Mouse (Mus musculus) heart, postnatal 10 days (tissue): ENCODE measurements around the gene Cald1. TPM values are rescaled to one million over a fixed set of nuclear protein-coding genes. Genes with fewer than 3 reads are reported as not detected.

ENCODE experiments used
- DNase-seq, 2 experiments: peaks; one replicate each; pipeline ENCODE4 v3.0.0; 2021
- intact Hi-C: fragments of 180-260 bp; cut with DNase I; formaldehyde crosslinking; loops from one replicate; pipeline ENCODE4 v1.15.1; 2025
- total RNA-seq, 2 experiments: library from RNA; stranded (reverse); gene quantifications; 2 replicates each; pipeline ENCODE4 v1.2.3; 2021

Gene Cald1
- 10 to 100 TPM; 88.0 to 92.1 TPM for total RNA-seq

DNA sequence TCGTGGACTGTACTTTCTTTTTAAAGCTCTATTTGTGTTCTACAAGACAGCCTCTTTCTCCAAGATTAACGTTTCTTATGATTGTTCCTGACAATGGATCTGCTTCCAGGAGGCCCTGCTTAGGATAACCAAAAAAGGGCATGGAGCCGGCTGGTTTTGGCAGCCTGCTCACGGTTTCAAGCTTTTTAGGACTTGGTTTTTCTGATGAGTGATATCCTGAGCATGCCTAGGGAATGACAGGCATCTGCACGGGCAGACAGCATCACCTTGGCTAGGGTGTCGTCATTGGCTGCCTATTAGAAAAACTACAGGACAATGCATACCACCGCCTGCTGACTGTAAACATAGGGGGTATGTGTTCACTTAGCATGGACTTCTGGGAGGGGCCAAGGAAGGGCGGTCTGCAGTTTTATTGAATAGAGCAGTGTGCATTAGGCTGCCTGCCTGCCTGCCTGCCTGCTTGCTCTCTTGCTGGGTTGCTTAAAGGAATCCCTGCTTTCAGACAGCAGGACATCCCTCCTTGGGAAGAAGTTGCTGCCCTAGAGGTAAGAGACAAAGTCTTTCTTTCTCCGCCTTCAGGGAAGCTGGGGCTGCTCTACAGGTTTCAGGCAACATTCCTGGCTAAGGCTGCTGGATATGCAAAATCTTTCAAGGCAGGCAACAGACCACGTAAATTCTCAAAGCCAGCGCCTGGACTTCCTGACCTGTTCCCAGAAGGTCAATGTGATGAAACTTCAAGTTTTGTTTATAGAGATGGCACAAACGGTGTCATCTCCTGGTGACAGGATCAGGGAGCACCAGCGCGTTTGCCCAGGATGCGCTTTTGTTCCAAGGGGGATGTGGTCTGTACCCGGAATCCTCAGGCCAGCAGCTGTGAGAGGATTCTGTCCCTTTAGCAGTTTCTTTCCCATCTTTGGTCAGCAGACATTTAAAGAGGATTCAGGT, at the start of gene Cald1:
TSS of gene Cald1 (plus strand) at position 380 of the 945 bp plus-strand sequence.
- peak; percentile 73 to 76 for DNase-seq
- intact Hi-C loops = loop anchor here (2.0 to 5.0 kb wide), 5 partner anchors 40 to 279 kb away; partner anchors contain the start of gene Cyren

DNA sequence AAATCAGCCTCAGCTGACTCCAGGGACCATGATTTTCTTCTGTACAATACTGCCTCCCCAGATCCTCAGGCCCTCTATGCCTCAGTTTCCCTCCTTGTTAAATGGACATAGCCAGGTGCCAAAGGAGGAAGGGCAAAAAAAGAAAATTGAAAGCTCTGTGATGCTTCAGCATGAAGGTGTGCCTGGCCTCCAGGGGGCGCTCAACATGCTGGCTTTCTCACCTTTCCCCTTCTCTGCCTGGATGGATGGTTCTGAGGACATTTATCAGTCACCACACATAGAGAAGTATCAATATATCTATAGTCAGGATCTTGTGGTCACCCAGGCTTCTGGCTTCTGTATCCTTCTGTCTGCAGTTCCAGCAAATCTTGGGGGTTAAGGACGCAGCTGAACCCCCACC, 49.3 kb upstream of the Cald1 start:
- peak; percentile 48 to 74 for DNase-seq
- intact Hi-C loops = loop anchor here (1.0 to 5.0 kb wide), 2 partner anchors 48 to 205 kb away; partner anchors contain the start of gene Cald1

- DNase-seq = no peak
- intact Hi-C loops = no loop called here
These were observed 45.7 kb upstream of the Cald1 start for GRCm38 (mm10) chr6:34552489-34553157.

DNA sequence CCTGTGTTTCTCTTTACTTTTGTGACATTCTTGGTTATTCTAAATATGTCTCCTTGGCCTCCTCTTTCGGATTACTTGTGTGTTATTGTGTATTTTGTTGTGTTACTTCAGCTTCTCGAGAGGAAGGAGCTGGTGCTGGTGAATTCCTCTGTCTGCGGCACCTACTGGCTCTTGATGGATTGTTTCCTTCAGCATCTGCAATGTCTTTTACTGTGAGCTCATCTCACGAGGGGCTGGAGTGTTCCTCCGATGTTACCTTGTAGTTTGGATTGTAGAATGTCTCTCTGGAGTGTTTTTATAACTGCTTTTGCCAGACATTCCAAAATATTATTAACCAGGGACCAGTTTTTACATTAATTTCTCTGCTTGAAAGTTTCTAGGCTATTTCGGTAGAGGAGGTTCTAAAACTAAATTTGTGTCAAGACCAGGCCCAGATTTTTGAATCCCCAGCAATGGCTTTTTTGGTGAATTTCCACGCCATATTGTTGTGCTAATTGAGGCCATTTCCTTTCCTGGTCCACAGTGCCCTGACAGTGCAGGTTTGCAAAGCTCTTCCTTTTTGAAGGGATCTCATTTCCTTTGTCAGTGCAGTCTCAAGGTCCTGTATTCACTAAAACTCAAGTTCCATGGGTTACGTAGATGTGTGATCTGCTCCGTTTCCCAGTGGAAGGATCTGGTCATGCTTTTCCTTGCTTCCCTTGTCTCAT, 43.9 kb upstream of the Cald1 start:
- no peak for DNase-seq
- intact Hi-C loops = no loop called here

DNA sequence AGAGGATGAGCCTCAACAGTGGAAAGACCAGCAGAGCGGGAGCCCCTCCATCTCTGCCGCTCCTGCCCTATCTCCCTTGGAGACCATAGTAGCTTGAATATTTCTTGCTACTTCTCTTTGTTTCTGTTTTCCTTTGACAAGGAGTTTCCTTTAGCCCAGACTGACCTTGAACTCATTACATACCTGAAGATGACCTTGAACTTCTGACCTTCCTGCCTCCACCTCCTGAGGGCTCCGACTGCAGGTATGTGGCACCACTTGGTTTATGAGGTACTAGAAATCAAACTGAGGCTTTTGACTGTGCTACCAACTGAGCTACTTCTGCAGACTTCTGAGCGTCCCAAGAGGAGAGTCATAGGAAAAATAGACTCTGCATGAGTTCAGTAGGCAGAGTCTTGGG, 38.8 kb upstream of the Cald1 start:
- intact Hi-C loops = no loop called here

GRCm38 (mm10) chr6:34565176-34565880, 33.0 kb upstream of the Cald1 start:
- DNase-seq = no peak
- intact Hi-C loops = no loop called here

More for the DNA sequence above, 38.8 kb upstream of the Cald1 start:
- no peak for DNase-seq

DNA sequence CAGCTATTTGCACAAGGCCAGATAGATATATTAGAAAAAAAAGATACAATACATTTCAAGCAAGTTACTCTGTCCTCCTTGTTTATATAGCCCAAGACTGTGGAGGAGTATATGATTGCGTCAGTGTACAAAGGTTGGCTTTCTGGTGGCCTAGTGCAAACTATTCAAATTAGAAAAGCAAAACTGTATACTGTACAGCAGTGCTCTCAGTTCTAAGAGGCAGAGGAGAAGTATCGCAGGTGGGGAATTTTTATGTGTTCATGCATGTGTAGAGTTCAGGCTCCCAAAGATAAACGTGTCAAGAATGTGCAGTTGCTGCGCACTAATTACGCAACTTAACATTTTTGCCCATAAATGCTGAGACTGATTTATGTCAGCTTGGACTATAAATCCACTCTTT, 31.0 kb upstream of the Cald1 start:
- no peak for DNase-seq
- intact Hi-C loops = no loop called here

GRCm38 (mm10) chr6:34579504-34580068, 18.7 kb upstream of the Cald1 start:
- intact Hi-C loops = no loop called here
- no peak for DNase-seq

DNA sequence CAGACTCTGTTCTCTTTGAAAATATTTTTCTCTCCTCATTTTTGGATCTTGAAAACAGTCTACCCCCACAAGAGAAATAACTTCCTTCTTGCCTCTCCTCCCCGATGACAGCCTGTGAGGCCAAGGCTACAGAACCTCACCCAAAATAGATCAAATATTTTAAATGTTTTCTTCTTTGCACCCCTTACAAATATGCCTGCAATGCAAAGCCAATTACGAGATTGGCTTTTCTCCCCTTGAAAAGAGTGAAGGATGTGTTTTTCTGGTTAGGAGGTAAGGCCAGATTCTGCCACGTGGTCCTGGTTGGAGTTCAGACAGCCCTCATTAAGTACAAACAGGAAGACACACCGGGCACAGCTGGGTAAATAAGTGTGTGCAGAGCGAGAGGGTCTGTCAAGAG, 14.9 kb upstream of the Cald1 start:
- DNase-seq = no peak
- intact Hi-C loops = no loop called here

GRCm38 (mm10) chr6:34588066-34588465, 10.2 kb upstream of the Cald1 start:
- no peak for DNase-seq
- intact Hi-C loops = no loop called here

DNA sequence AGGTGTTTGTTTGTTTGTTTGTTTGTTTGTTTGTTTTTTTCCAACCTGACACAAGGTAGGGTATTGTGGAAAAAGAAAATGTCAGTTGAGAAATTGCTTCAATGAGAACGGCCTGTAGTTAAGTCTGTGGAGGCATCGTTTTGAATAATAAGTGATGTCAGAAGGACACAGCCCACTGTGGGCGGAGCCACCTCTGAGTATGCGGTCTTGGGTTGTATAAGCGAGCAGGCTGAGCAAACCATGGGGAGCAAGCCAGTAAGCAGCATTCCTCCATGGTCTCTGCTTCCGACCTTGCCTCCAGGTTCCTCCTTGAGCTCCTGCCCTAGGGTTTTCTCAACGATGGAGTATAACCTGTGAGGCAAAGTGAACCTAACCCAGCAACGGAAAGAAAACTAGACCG, 7.6 kb upstream of the Cald1 start:
- intact Hi-C loops = no loop called here

GRCm38 (mm10) chr6:34593353-34593752, 4.9 kb upstream of the Cald1 start:
- intact Hi-C loops = no loop called here
- no peak for DNase-seq

More for the DNA sequence above, 7.6 kb upstream of the Cald1 start:
- no peak for DNase-seq

GRCm38 (mm10) chr6:34597316-34597715, 984 bp upstream of the Cald1 start:
- intact Hi-C loops = loop anchor here (5.0 kb wide), 3 partner anchors 50 to 280 kb away; partner anchors contain the start of gene Cyren
- DNase-seq = no peak

GRCm38 (mm10) chr6:34599171-34599570, 871 bp downstream of the Cald1 start:
- intact Hi-C loops = loop anchor here (2.0 to 5.0 kb wide), 5 partner anchors 40 to 278 kb away; partner anchors contain the start of gene Cyren
- DNase-seq = no peak

DNA sequence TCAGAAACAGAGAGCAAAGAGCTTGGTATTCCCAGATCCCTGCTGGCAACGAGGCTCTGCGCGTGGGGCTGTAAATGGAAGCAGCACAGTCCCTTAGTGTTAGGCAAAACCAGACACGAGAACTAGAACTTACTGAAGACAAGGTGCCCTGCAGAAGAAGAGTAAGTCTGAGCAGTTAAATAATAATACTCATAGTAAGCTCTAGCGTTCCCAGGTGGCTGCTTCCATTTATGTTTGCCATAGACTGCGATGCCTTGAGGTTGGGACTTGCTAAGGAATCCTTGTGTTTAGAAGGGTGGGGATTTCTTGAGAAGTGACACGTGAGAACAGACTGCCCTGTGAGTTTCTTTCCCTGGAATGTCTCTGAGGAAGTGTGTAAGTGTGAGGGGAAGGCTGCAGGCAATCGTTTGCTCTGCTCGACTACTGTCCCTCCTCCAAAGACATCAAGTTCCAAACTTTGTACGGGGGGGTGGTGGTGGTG, 1.4 kb downstream of the Cald1 start:
- intact Hi-C loops = loop anchor here (2.0 to 5.0 kb wide), 5 partner anchors 39 to 278 kb away; partner anchors contain the start of gene Cyren
- no peak for DNase-seq

DNA sequence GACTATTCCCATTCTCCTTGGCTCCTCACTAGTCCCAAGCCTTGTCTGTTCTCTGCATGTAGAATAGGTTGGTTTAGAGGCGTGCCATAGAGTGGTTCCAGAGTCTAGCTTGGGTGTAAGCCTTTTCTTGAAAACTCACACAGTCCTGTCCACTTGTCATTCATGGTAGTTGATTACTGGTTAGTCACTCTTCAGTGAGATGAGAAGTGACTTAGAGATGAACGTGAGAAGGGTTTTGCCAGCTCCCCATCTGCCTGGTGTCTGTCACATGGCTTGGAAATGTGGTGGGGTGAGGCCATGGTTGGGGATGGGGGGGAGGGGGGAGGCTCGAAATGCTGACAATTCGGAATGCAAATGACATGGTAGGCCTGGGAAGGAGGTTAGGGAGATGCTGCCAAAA, 2.5 kb downstream of the Cald1 start:
- intact Hi-C loops = no loop called here
- no peak for DNase-seq

DNA sequence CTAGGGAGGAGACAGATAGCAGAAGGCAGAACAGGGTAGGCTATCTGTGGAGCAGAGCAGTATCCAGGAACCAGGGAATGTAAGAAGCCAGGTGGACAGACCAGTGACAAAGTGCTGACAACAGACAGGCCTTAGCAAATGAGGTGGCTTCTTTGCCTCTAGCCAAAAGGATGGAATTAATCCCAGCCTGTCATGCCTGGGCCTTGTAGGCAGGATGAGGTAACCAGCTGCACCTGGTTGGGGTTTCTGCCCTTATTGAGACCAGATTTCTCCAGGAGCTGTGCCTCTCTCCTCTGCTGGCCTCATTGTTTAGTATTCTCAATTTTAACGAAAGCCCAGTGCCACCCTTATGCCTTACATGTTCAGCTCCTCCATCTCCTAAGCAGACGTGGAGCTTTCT, 3.8 kb downstream of the Cald1 start:
- DNase-seq = no peak
- intact Hi-C loops = no loop called here

DNA sequence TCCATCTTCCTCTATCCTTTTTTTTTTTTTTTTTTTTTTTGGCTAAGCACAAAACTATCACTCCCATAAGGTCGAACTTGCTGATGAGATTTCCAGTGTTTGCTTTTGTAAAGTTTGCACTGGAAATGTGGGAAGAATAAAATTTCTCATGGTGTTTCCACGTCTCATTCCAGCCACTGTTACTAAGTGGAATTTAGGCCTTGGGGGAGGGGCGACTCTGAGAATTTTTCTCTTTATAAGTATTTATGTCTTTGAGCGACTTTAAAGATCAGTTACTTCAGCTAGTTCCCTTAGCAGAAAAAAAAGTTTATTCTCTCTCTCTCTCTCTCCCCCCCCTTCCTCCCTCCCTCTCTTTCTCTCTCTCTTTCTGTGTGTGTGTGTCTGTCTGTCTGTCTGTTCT, 8.1 kb downstream of the Cald1 start:
- no peak for DNase-seq
- intact Hi-C loops = no loop called here

DNA sequence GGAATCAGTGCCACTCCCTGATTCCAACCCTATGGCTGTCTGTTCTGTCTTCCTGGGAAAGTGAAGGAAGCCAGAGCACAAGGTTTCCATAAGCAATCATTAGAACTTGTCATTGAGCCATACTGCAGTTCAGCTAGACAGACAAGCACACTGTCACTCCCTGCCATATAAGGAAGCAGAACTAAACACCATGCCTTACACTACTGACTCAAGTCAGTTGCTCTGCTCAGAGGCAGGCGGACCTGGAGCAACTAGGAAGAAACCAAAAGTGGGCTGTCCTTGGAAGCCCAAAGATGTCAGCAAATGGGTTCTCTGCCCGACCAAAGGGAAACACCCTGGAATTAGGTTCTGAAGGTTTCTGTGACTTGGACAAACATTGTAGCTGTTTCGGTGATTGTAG, 10.3 kb downstream of the Cald1 start:
- intact Hi-C loops = no loop called here
- DNase-seq = no peak
